Comparison of ENCODE assay signal across 9 mouse cellular contexts in the genomic region with DNA sequence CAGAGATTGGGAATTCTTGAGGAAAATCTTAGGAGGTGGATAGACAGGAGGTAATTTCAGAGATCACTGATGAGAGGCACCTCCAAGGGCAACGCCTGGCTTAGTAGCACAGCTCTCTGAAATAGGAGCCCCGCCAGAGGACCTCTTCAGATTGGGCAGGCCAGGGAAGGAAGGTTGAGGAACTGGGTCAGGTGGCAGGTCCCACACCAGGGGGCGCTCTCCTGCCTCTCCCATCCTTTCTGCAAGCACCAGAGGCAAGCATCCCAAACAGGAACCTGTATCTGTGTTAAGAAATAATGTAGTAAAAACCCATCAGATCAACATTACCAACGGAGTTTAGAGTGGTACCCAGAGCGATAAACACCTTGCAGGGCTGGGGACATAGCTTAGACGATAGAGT.
DNase-seq lines count a peak whose midpoint lies in the region; ATAC-seq and TF ChIP-seq lines count a peak whose summit lies in the region.
"Had no signal": no experiment of that assay in that cellular context is flagged by ENCODE, and none has a peak within 500 bp of the region (broad histone marks: within the 10 kb centered on the region; RNA-seq: fewer than 3 reads in every experiment).

No protein-coding gene starts in this region.

- no peaks in the 10 kb centered on the region for H3K36me3 ChIP-seq in liver, adult 2 months (ENCODE audit: control insufficient read depth, insufficient read depth, low read length)
- no peaks in the 10 kb centered on the region for H3K36me3 ChIP-seq in liver, embryonic 11.5 days (ENCODE audit: control insufficient read depth, insufficient read depth, low read length)
- no peaks in the 10 kb centered on the region for H3K36me3 ChIP-seq in limb, embryonic 14.5 days (ENCODE audit: control insufficient read depth, insufficient read depth, low read length)
- H3K36me3 ChIP-seq: neural tube, embryonic 12.5 days had no signal

- peak; percentile 66 for TF ChIP-seq CTCF in liver, adult 2 months (IDR thresholded peaks at IDR 0.05; ENCODE audit: low read depth, low read length)
- peak; percentile 78 for TF ChIP-seq CTCF in Patski (IDR thresholded peaks at IDR 0.05)

- H3K9me3 ChIP-seq in liver, embryonic 11.5 days (ENCODE audit: control insufficient read depth, low read length) = peaks cover 4% of the 10 kb centered on the region; the same call in 1 of the 2 replicates
- H3K9me3 ChIP-seq in limb, embryonic 14.5 days (ENCODE audit: control insufficient read depth, low read length) = peaks cover 2% of the 10 kb centered on the region; the same call in 1 of the 2 replicates
- H3K9me3 ChIP-seq: neural tube, embryonic 12.5 days had no signal

- 54% methylated on average over 6 of the region's 6 CpGs for WGBS in liver, adult 2 months
- 41% methylated on average over 6 of the region's 6 CpGs for WGBS in liver, embryonic 11.5 days
- WGBS in limb, embryonic 14.5 days = 39% methylated on average over 6 of the region's 6 CpGs

- no peak overlapping the region for H3K9ac ChIP-seq in liver, adult 2 months (ENCODE audit: low read depth, low read length)
- no peak overlapping the region for H3K9ac ChIP-seq in liver, embryonic 11.5 days (ENCODE audit: low read depth, low read length)
- no peak overlapping the region for H3K9ac ChIP-seq in limb, embryonic 14.5 days (ENCODE audit: low read depth, low read length, severe bottlenecking)
- H3K9ac ChIP-seq: neural tube, embryonic 12.5 days had no signal

- no peak overlapping the region for H3K4me2 ChIP-seq in liver, embryonic 11.5 days
- no peak overlapping the region for H3K4me2 ChIP-seq in limb, embryonic 14.5 days (replicated peaks; ENCODE audit: low read depth, low read length, severe bottlenecking)
- H3K4me2 ChIP-seq: neural tube, embryonic 12.5 days had no signal

- no peak for TF ChIP-seq POLR2A in liver, adult 2 months (IDR thresholded peaks at IDR 0.05; ENCODE audit: extremely low read depth, insufficient read depth, low read length)
- TF ChIP-seq POLR2A in limb, embryonic 14.5 days (IDR thresholded peaks at IDR 0.05; ENCODE audit: borderline replicate concordance, extremely low read depth, insufficient read depth, insufficient read length) = no peak

- DNase-seq in frontal cortex, postnatal 36 days (ENCODE audit: low spot score in 2 of 2) = peak; percentile 11 to 34
- no peak for DNase-seq in liver, adult 2 months (ENCODE audit: extremely low read depth, low read depth, low spot score)
- no peak for DNase-seq in liver, embryonic 11.5 days (ENCODE audit: low spot score)
- no peak for DNase-seq in Patski (ENCODE audit: low read depth, low spot score)
- DNase-seq in cerebellum, adult 9-11 months = peak; percentile 26
- peak; percentile 6 for DNase-seq in limb, embryonic 14.5 days (ENCODE audit: low spot score)
- DNase-seq in thymus, postnatal 25 days = peak; percentile 46

- no peaks in the 10 kb centered on the region for H3K27me3 ChIP-seq in liver, adult 2 months (ENCODE audit: control insufficient read depth, insufficient read depth, low read length)
- H3K27me3 ChIP-seq in liver, embryonic 11.5 days (replicated peaks; ENCODE audit: control insufficient read depth, insufficient read depth, low read length) = no peaks in the 10 kb centered on the region
- peaks cover 25% of the 10 kb centered on the region for H3K27me3 ChIP-seq in Patski
- H3K27me3 ChIP-seq in limb, embryonic 14.5 days (ENCODE audit: control insufficient read depth, insufficient read depth, low read length) = no peaks in the 10 kb centered on the region
- H3K27me3 ChIP-seq: neural tube, embryonic 12.5 days had no signal

- no peak overlapping the region for H3K27ac ChIP-seq in liver, adult 2 months (replicated peaks; ENCODE audit: insufficient read depth, low read depth, low read length)
- H3K27ac ChIP-seq in liver, embryonic 11.5 days (ENCODE audit: low read depth, low read length) = no peak overlapping the region
- H3K27ac ChIP-seq in limb, embryonic 14.5 days (replicated peaks; ENCODE audit: low read depth, low read length) = no peak overlapping the region
- H3K27ac ChIP-seq: neural tube, embryonic 12.5 days had no signal

- in situ Hi-C loops in Patski (cut with MboI; ENCODE audit: low pct_unique_long_range_greater_than_20kb) = no loop called here

- H3K79me2 ChIP-seq in liver, adult 2 months (ENCODE audit: control insufficient read depth, insufficient read depth, low read length) = no peaks in the 10 kb centered on the region

- H3K4me1 ChIP-seq in liver, adult 2 months (ENCODE audit: control insufficient read depth, insufficient read depth, low read length) = no peaks in the 10 kb centered on the region
- no peaks in the 10 kb centered on the region for H3K4me1 ChIP-seq in liver, embryonic 11.5 days (replicated peaks; ENCODE audit: control insufficient read depth, insufficient read depth, low read length)
- no peaks in the 10 kb centered on the region for H3K4me1 ChIP-seq in limb, embryonic 14.5 days (ENCODE audit: control insufficient read depth, insufficient read depth, low read length)
- H3K4me1 ChIP-seq: neural tube, embryonic 12.5 days had no signal

- H3K4me3 ChIP-seq in liver, adult 2 months (ENCODE audit: insufficient read depth, low read depth, low read length) = no peak overlapping the region
- no peak overlapping the region for H3K4me3 ChIP-seq in liver, embryonic 11.5 days (ENCODE audit: low read depth, low read length)
- H3K4me3 ChIP-seq in limb, embryonic 14.5 days (replicated peaks; ENCODE audit: low read length) = no peak overlapping the region
- H3K4me3 ChIP-seq: neural tube, embryonic 12.5 days had no signal

- ATAC-seq in frontal cortex, adult (ENCODE audit: low TSS enrichment) = no peak
- no peak for ATAC-seq in liver, embryonic 11.5 days (replicated peaks; ENCODE audit: low FRiP score)
- no peak for ATAC-seq in Patski
- no peak for ATAC-seq in limb, embryonic 14.5 days (ENCODE audit: low FRiP score, low read depth)

- POLR2A ChIA-PET in Patski (lab: Charles Lee) = no interaction called here

- CTCF ChIA-PET in Patski (lab: Charles Lee) = no interaction called here

Comparison
In these comparisons a context has a peak if more than half of its experiments do, and no peak if none do; other contexts are left out.
1. DNase-seq: peak in frontal cortex, postnatal 36 days (2 of 2), cerebellum, adult 9-11 months (single experiment), limb, embryonic 14.5 days (single experiment) and thymus, postnatal 25 days (single experiment); none in liver, adult 2 months (single experiment), liver, embryonic 11.5 days (single experiment) and Patski (single experiment).